Mouse (Mus musculus) olfactory bulb, adult 2 months (tissue): ENCODE data around the gene Espn.

Experiments
- CTCF ChIP-seq: fragments of 200-500 bp; IDR thresholded peaks from 2 replicates; pipeline ENCODE4 v1.5.1; 2012; ENCODE audit warnings: low read depth, mild to moderate bottlenecking, low read length, moderate library complexity; ENCODE audit not compliant: insufficient read depth
- POLR2A ChIP-seq: fragments of 200-500 bp; IDR thresholded peaks from 2 replicates; pipeline ENCODE4 v1.6.1; 2012; ENCODE audit warnings: mild to moderate bottlenecking, low read depth, low read length, moderate library complexity; ENCODE audit not compliant: insufficient read depth

DNA sequence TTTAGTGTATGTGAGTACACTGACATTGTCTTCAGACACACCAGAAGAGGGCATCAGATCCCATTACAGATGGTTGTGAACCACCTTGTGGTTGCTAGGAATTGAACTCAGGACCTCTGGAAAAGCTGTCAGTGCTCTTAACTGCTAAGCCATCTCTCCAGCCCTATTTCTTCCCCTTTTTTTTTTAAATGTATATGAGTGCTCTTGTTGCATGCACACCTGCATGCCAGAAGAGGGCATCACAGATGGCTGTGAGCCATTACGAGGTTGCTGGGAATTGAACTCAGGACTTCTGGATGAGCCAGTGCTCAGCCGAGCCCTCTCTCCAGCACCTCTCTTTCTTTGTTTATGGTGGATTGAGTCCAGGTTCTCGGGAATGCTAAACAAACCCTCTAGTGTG is 42.7 kb downstream of the Espn start:
- TF ChIP-seq CTCF (no peak), POLR2A (no peak)
